Comparison of ENCODE assay signal across 8 mouse cellular contexts in the genomic region with DNA sequence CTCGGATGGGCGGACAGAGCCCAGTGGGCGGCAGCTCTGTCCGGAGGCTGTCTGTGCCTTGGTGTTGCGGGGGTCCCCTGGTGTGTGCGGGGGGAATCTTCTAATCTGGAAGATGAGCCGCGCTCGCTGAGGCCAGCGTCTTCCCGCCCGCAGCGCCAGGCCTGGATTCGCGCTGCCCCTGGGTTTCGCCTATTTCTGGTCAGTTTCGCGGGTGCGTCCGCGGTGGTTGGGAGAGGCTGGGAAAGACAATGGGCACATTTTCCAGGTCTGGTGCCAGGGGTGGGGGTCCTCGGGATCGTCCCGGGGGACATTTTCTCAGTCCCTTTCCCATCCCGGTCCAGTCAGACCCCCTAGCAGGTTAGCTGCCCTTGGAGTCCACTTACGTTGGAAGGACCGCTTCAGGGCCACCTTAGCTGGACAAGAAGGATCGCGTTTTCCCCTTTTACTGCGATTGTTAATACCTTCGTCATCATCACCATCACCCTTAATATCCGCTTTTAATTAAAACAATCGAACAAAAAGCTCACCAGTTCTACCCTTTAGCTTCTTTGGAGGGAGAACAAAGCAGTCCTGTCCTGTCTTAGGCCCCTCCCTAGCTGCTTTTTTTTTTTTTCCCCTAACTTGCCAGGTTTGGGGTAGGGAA. TPM values are rescaled to one million over a fixed set of nuclear protein-coding genes. Genes with fewer than 3 reads are reported as not detected.
DNase-seq lines count a peak whose midpoint lies in the region; ATAC-seq and TF ChIP-seq lines count a peak whose summit lies in the region.

No protein-coding gene starts in this region.

- no peaks in the 10 kb centered on the region for H3K9me3 ChIP-seq in megakaryocyte, embryonic 14.5 days
- no peaks in the 10 kb centered on the region for H3K9me3 ChIP-seq in forebrain, embryonic 12.5 days
- H3K9me3 ChIP-seq in hindbrain, postnatal 0 days (ENCODE audit: low read length), result no peaks in the 10 kb centered on the region
- no peaks in the 10 kb centered on the region for H3K9me3 ChIP-seq in midbrain, embryonic 13.5 days

- H3K27me3 ChIP-seq in megakaryocyte, embryonic 14.5 days (replicated peaks), result no peaks in the 10 kb centered on the region
- H3K27me3 ChIP-seq in forebrain, embryonic 12.5 days, result peaks cover 94% of the 10 kb centered on the region
- H3K27me3 ChIP-seq in hindbrain, postnatal 0 days (ENCODE audit: insufficient read depth, low read length), result peaks cover 59% of the 10 kb centered on the region
- peaks cover 88% of the 10 kb centered on the region for H3K27me3 ChIP-seq in midbrain, embryonic 13.5 days

- no peak overlapping the region for H3K9ac ChIP-seq in forebrain, embryonic 12.5 days
- H3K9ac ChIP-seq in hindbrain, postnatal 0 days (replicated peaks; ENCODE audit: low read length), result peak overlapping the region; percentile 24; the same call in 1 of the 2 replicates
- H3K9ac ChIP-seq in midbrain, embryonic 13.5 days (replicated peaks), result peak overlapping the region; percentile 66

- peak overlapping the region; percentile 94 for H3K4me3 ChIP-seq in megakaryocyte, embryonic 14.5 days (replicated peaks)
- H3K4me3 ChIP-seq in forebrain, embryonic 12.5 days (replicated peaks), result peak overlapping the region; percentile 31
- peak overlapping the region; percentile 29 for H3K4me3 ChIP-seq in hindbrain, postnatal 0 days (ENCODE audit: low read length)
- H3K4me3 ChIP-seq in midbrain, embryonic 13.5 days (replicated peaks), result peak overlapping the region; percentile 40

- no peak for DNase-seq in hindbrain, postnatal 0 days (ENCODE audit: low spot score)
- no peak for DNase-seq in thymus, postnatal 4 days
- DNase-seq in adrenal gland, postnatal 36 days, result no peak

- no peak overlapping the region for H3K27ac ChIP-seq in forebrain, embryonic 12.5 days
- peak overlapping the region; percentile 65; the same call in 1 of the 2 replicates for H3K27ac ChIP-seq in hindbrain, postnatal 0 days
- H3K27ac ChIP-seq in midbrain, embryonic 13.5 days, result peak overlapping the region; percentile 93

- H3K36me3 ChIP-seq in megakaryocyte, embryonic 14.5 days (replicated peaks; ENCODE audit: low read length), result peaks cover 27% of the 10 kb centered on the region
- H3K36me3 ChIP-seq in forebrain, embryonic 12.5 days (replicated peaks), result no peaks in the 10 kb centered on the region
- H3K36me3 ChIP-seq in hindbrain, postnatal 0 days (ENCODE audit: insufficient read depth, low read length), result no peaks in the 10 kb centered on the region
- H3K36me3 ChIP-seq in midbrain, embryonic 13.5 days, result no peaks in the 10 kb centered on the region

- H3K4me1 ChIP-seq in megakaryocyte, embryonic 14.5 days, result peaks cover 59% of the 10 kb centered on the region
- peaks cover 21% of the 10 kb centered on the region for H3K4me1 ChIP-seq in forebrain, embryonic 12.5 days
- H3K4me1 ChIP-seq in hindbrain, postnatal 0 days (ENCODE audit: insufficient read depth, low read length), result no peaks in the 10 kb centered on the region
- peaks cover 21% of the 10 kb centered on the region for H3K4me1 ChIP-seq in midbrain, embryonic 13.5 days (replicated peaks)

- no peak overlapping the region for H3K4me2 ChIP-seq in forebrain, embryonic 12.5 days
- H3K4me2 ChIP-seq in hindbrain, postnatal 0 days (ENCODE audit: low read depth, low read length), result peak overlapping the region; percentile 42
- H3K4me2 ChIP-seq in midbrain, embryonic 13.5 days (replicated peaks), result peak overlapping the region; percentile 92

- TF ChIP-seq CTCF in hindbrain, postnatal 0 days (IDR thresholded peaks at IDR 0.05; ENCODE audit: low read depth), result no peak

- ATAC-seq in megakaryocyte, adult 5-6 weeks (ENCODE audit: poor library complexity, severe bottlenecking), result no peak
- ATAC-seq in forebrain, embryonic 12.5 days (ENCODE audit: low FRiP score), result no peak
- ATAC-seq in hindbrain, postnatal 0 days, result peak; percentile 13; the same call in 1 of the 2 replicates
- ATAC-seq in midbrain, embryonic 13.5 days, result peak; percentile 49
- ATAC-seq in activated CD4-positive, CD25-positive, alpha-beta regulatory T cell, adult 4 months, result no peak

- under 1% methylated on average over 33 of the region's 33 CpGs for WGBS in forebrain, embryonic 12.5 days
- under 1% methylated on average over 33 of the region's 33 CpGs for WGBS in hindbrain, postnatal 0 days
- under 1% methylated on average over 33 of the region's 33 CpGs for WGBS in midbrain, embryonic 13.5 days

RNA-seq across cellular contexts. Expression of gene Tal1, which starts 1.6 kb away (rescaled TPM):
- polyA plus RNA-seq in megakaryocyte, embryonic 14.5 days (2012; ENCODE audit: insufficient read depth, low replicate concordance), result 106 and 219 TPM in 2 replicates
- 2.2 and 3.8 TPM in 2 replicates for total RNA-seq in megakaryocyte, adult 5-6 weeks (2015)
- total RNA-seq in megakaryocyte, adult 5-6 weeks (2017), result 1.8 and 2.6 TPM in 2 replicates
- 1.6 and 2.8 TPM in 2 replicates for polyA plus RNA-seq in forebrain, embryonic 12.5 days (2016; fragmentation: Nextera tagmentation; extraction: Ambion mirVana)
- total RNA-seq in hindbrain, postnatal 0 days (2014; rRNA removed), result 18.1 and 19.4 TPM in 2 replicates
- polyA plus RNA-seq in hindbrain, postnatal 0 days (2015; fragmentation: Nextera tagmentation; extraction: Ambion mirVana), result 1.1 and 1.6 TPM in 2 replicates
- 7.6 and 11.9 TPM in 2 replicates for polyA plus RNA-seq in midbrain, embryonic 13.5 days (2015; fragmentation: Nextera tagmentation; extraction: Ambion mirVana)
- not detected for polyA plus RNA-seq in activated CD4-positive, CD25-positive, alpha-beta regulatory T cell, adult 4 months (2017; shearing (Covaris generic))
- total RNA-seq in adrenal gland, postnatal 36 days (2021), result 1 to 10 TPM; 2.1 to 2.4 TPM

RNA-seq across cellular contexts. Expression of gene Pdzk1ip1, which starts 30.7 kb away (rescaled TPM):
- 2.2 and 5.1 TPM in 2 replicates for polyA plus RNA-seq in megakaryocyte, embryonic 14.5 days (2012; ENCODE audit: insufficient read depth, low replicate concordance)
- total RNA-seq in megakaryocyte, adult 5-6 weeks (2015), result 1.5 and 2.8 TPM in 2 replicates
- 0.33 and 0.53 TPM in 2 replicates for total RNA-seq in megakaryocyte, adult 5-6 weeks (2017)
- 8.2 and 9.7 TPM in 2 replicates for polyA plus RNA-seq in forebrain, embryonic 12.5 days (2016; fragmentation: Nextera tagmentation; extraction: Ambion mirVana)
- 0.58 and 5.2 TPM in 2 replicates for total RNA-seq in hindbrain, postnatal 0 days (2014; rRNA removed)
- 4.2 and 4.9 TPM in 2 replicates for polyA plus RNA-seq in hindbrain, postnatal 0 days (2015; fragmentation: Nextera tagmentation; extraction: Ambion mirVana)
- polyA plus RNA-seq in midbrain, embryonic 13.5 days (2015; fragmentation: Nextera tagmentation; extraction: Ambion mirVana), result 5.9 and 6.3 TPM in 2 replicates
- polyA plus RNA-seq in activated CD4-positive, CD25-positive, alpha-beta regulatory T cell, adult 4 months (2017; shearing (Covaris generic)), result 10 to 100 TPM; 31.4 to 40.8 TPM
- total RNA-seq in adrenal gland, postnatal 36 days (2021), result not detected

RNA-seq across cellular contexts. Expression of gene Stil, which starts 57.8 kb away (rescaled TPM):
- polyA plus RNA-seq in megakaryocyte, embryonic 14.5 days (2012; ENCODE audit: insufficient read depth, low replicate concordance), result 0.72 TPM in 1 of 2 replicates, not detected in the other
- total RNA-seq in megakaryocyte, adult 5-6 weeks (2015), result 36.2 and 37.6 TPM in 2 replicates
- total RNA-seq in megakaryocyte, adult 5-6 weeks (2017), result 13.9 and 16.7 TPM in 2 replicates
- 20.7 and 21.0 TPM in 2 replicates for polyA plus RNA-seq in forebrain, embryonic 12.5 days (2016; fragmentation: Nextera tagmentation; extraction: Ambion mirVana)
- 2.8 and 3.6 TPM in 2 replicates for total RNA-seq in hindbrain, postnatal 0 days (2014; rRNA removed)
- 2.3 and 2.8 TPM in 2 replicates for polyA plus RNA-seq in hindbrain, postnatal 0 days (2015; fragmentation: Nextera tagmentation; extraction: Ambion mirVana)
- polyA plus RNA-seq in midbrain, embryonic 13.5 days (2015; fragmentation: Nextera tagmentation; extraction: Ambion mirVana), result 4.7 and 5.7 TPM in 2 replicates
- 1 to 10 TPM; 6.0 to 6.7 TPM for polyA plus RNA-seq in activated CD4-positive, CD25-positive, alpha-beta regulatory T cell, adult 4 months (2017; shearing (Covaris generic))
- under 1 TPM; 0.56 to 0.79 TPM for total RNA-seq in adrenal gland, postnatal 36 days (2021)

Comparison
In these comparisons a context has a peak if more than half of its experiments do, and no peak if none do; other contexts are left out.
1. H3K4me3 ChIP-seq: peak in every context shown above with its lines; median percentile 94 in megakaryocyte, embryonic 14.5 days; 40 in midbrain, embryonic 13.5 days; 31 in forebrain, embryonic 12.5 days; 29 in hindbrain, postnatal 0 days.
2. ATAC-seq: peak in hindbrain, postnatal 0 days (single experiment) and midbrain, embryonic 13.5 days (single experiment); none in megakaryocyte, adult 5-6 weeks (single experiment), forebrain, embryonic 12.5 days (single experiment) and activated CD4-positive, CD25-positive, alpha-beta regulatory T cell, adult 4 months (single experiment).